Mouse (Mus musculus): ENCODE measurements around the gene Hnrnpd. TPM values are rescaled to one million over a fixed set of nuclear protein-coding genes. Genes with fewer than 3 reads are reported as not detected.

Gene Hnrnpd
- 253 and 281 TPM in 2 replicates for polyA plus RNA-seq (2014; fragmentation: Nextera tagmentation; extraction: Ambion mirVana)

DNA sequence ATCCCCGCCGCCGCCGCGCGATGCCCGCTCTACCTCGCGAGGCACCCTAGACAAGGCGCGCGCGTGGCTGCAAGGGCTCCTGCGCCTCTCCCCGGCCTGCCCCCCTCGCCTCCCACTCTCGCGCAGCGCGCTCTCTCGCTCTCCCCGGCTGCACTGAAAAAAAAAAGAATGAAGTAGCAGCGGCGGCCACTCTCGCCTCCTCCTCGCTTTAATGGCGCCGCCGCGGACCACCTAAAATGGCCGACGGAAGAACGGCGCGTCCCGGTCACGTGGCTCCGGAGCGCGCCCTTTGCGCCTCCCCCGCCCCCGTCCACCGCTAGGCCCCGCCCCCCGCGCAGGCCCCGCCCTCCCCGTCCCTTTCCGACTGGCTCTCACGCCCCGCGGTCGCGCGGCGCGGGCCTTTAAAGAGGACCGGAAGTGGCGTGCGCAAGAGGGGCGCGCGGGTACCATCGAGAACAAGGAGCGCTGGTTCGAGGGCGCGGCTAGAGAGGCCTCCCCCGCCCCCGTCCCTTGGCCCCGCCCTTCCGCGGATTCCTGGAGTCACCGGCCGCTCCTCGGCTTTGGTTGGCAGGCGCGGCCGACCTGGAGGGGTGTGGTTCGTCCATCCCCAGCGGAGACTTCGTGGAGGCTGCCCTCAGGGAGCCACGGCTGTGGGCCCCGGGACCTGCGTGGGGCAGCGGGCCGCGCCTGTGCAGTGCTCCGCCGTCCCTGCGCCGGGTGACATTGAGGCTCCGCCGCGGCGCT is at the start of gene Hnrnpd, which contains the start of gene 4930524J08Rik:
Hnrnpd (minus strand) TSS at position 240 of the 744 bp plus-strand sequence.
4930524J08Rik (plus strand) TSS at position 363 of the 744 bp plus-strand sequence.
- peak within 1 kb of the TSS; percentile 94 for H3K27ac ChIP-seq (ENCODE audit: low read depth, low read length)
- peak; percentile 97 for ATAC-seq (ENCODE audit: low FRiP score)
- DNase-seq (ENCODE audit: low spot score): peak; percentile 99
- no peaks in the 10 kb centered on the region for H3K9me3 ChIP-seq (ENCODE audit: control insufficient read depth, low read length)
- no peaks in the 10 kb centered on the region for H3K4me1 ChIP-seq (replicated peaks; ENCODE audit: control insufficient read depth, insufficient read depth, low read length)
- no peaks in the 10 kb centered on the region for H3K27me3 ChIP-seq (ENCODE audit: control insufficient read depth, insufficient read depth, low read length)
- no peaks in the 10 kb centered on the region for H3K36me3 ChIP-seq (ENCODE audit: control insufficient read depth, insufficient read depth, low read length)
- H3K9ac ChIP-seq (ENCODE audit: low read depth, low read length): peak within 1 kb of the TSS; percentile 99
- peak within 1 kb of the TSS; percentile 74 for H3K4me3 ChIP-seq (ENCODE audit: low read depth, low read length)
- 1% methylated on average over 53 of the region's 97 CpGs for WGBS
- H3K4me2 ChIP-seq (replicated peaks; ENCODE audit: low read depth, low read length): peak within 1 kb of the TSS; percentile 82

DNA sequence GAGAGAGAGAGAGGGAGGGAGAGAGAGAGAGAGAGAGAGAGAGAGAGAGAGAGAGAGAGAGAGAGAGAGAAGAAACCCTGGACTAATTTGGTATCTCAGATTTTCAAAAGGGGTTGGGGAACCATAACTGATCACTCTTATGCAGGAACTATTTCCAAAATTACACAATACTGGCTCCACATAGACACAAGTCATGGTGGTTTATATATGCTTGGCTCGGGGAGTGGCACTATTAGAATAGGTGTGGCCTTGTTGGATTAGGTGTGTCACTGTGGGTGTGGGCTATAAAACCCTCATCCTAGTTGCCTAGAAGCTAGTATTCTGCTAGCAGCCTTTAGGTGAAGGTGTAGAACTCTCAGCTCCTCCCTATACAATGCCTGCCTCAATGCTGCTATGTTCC is 46.1 kb upstream of the Hnrnpd start:
- Histone ChIP-seq H3K4me2 (replicated peaks; ENCODE audit: low read depth, low read length) (no peak overlapping the region), H3K9ac (ENCODE audit: low read depth, low read length) (no peak overlapping the region), H3K9me3 (ENCODE audit: control insufficient read depth, low read length) (no peaks in the 10 kb centered on the region), H3K27me3 (ENCODE audit: control insufficient read depth, insufficient read depth, low read length) (no peaks in the 10 kb centered on the region), H3K4me1 (replicated peaks; ENCODE audit: control insufficient read depth, insufficient read depth, low read length) (no peaks in the 10 kb centered on the region), H3K4me3 (ENCODE audit: low read depth, low read length) (no peak overlapping the region), H3K27ac (ENCODE audit: low read depth, low read length) (no peak overlapping the region), H3K36me3 (ENCODE audit: control insufficient read depth, insufficient read depth, low read length) (no peaks in the 10 kb centered on the region)
- 78% methylated on average over 1 of the region's 1 CpGs for WGBS
- DNase-seq (ENCODE audit: low spot score): no peak
- ATAC-seq (ENCODE audit: low FRiP score): no peak

DNA sequence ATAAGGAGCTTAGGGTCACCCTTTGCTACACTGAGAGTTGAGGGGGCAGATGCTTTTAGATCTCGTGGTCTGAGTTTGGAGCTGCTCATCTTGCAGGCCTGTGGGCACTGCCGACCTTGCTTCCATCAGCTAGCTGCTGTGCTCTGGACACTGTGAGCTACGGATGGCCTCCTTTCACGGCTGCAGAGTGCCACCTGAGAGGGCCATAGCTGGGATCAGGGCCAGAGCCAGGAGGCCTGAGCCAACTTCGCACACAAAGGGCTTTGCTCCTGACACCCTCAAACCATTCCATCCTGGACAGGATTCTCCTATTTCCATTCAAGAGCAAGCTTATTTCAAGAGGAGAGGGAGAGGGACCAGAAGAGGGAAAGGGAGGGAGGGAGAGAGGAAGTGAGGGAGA is 45.7 kb upstream of the Hnrnpd start:
- Histone ChIP-seq H3K4me2 (replicated peaks; ENCODE audit: low read depth, low read length) (no peak overlapping the region), H3K27ac (ENCODE audit: low read depth, low read length) (no peak overlapping the region), H3K9me3 (ENCODE audit: control insufficient read depth, low read length) (no peaks in the 10 kb centered on the region), H3K4me1 (replicated peaks; ENCODE audit: control insufficient read depth, insufficient read depth, low read length) (no peaks in the 10 kb centered on the region), H3K9ac (ENCODE audit: low read depth, low read length) (no peak overlapping the region), H3K36me3 (ENCODE audit: control insufficient read depth, insufficient read depth, low read length) (no peaks in the 10 kb centered on the region), H3K27me3 (ENCODE audit: control insufficient read depth, insufficient read depth, low read length) (no peaks in the 10 kb centered on the region), H3K4me3 (ENCODE audit: low read depth, low read length) (no peak overlapping the region)
- ATAC-seq (ENCODE audit: low FRiP score) (no peak), DNase-seq (ENCODE audit: low spot score) (no peak)
- 80% methylated on average over 5 of the region's 5 CpGs for WGBS

DNA sequence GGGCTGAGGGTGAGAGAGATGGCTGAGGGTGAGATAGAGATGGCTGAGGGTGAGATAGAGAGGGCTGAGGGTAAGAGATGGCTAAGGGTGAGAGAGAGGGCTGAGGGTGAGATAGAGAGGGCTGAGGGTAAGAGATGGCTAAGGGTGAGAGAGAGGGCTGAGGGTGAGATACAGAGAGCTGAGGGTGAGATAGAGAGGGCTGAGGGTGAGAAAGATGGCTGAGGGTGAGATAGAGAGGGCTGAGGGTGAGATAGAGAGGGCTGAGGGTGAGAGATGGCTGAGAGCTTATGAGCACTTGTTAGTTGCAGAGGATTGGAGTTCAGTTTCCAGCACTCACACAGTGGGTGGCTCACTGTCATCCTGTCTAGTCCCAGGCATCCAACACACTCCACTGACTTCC is 41.4 kb upstream of the Hnrnpd start:
- H3K4me2 ChIP-seq (replicated peaks; ENCODE audit: low read depth, low read length): no peak overlapping the region
- H3K9ac ChIP-seq (ENCODE audit: low read depth, low read length): no peak overlapping the region
- no peak for ATAC-seq (ENCODE audit: low FRiP score)
- no peaks in the 10 kb centered on the region for H3K36me3 ChIP-seq (ENCODE audit: control insufficient read depth, insufficient read depth, low read length)
- no peaks in the 10 kb centered on the region for H3K27me3 ChIP-seq (ENCODE audit: control insufficient read depth, insufficient read depth, low read length)
- DNase-seq (ENCODE audit: low spot score): no peak
- no peak overlapping the region for H3K4me3 ChIP-seq (ENCODE audit: low read depth, low read length)
- H3K9me3 ChIP-seq (ENCODE audit: control insufficient read depth, low read length): no peaks in the 10 kb centered on the region
- H3K4me1 ChIP-seq (replicated peaks; ENCODE audit: control insufficient read depth, insufficient read depth, low read length): no peaks in the 10 kb centered on the region
- no peak overlapping the region for H3K27ac ChIP-seq (ENCODE audit: low read depth, low read length)

DNA sequence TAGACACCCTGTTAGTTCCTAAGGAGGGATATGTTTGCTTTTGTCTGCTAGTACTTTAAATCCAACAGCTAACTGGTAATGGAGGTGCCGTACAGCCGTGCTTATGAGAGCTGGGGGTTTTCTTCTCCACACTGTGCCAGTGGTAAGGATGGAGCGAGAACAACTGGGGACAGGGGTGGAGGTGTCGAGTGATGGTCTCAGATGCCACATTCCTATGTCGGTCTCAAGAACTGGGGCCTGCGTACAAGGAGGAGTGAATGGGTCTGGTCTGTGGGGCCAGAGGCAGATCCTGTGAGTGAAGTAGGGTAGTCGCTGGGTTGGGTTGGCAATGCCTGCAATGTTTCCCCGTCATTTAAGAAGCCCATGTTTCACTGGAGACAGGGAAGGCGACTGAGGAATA is 33.9 kb upstream of the Hnrnpd start:
- Histone ChIP-seq H3K27me3 (ENCODE audit: control insufficient read depth, insufficient read depth, low read length) (no peaks in the 10 kb centered on the region), H3K36me3 (ENCODE audit: control insufficient read depth, insufficient read depth, low read length) (no peaks in the 10 kb centered on the region), H3K9ac (ENCODE audit: low read depth, low read length) (no peak overlapping the region), H3K4me2 (replicated peaks; ENCODE audit: low read depth, low read length) (no peak overlapping the region), H3K4me3 (ENCODE audit: low read depth, low read length) (no peak overlapping the region), H3K27ac (ENCODE audit: low read depth, low read length) (no peak overlapping the region), H3K4me1 (replicated peaks; ENCODE audit: control insufficient read depth, insufficient read depth, low read length) (no peaks in the 10 kb centered on the region), H3K9me3 (ENCODE audit: control insufficient read depth, low read length) (no peaks in the 10 kb centered on the region)
- ATAC-seq (ENCODE audit: low FRiP score): no peak
- no peak for DNase-seq (ENCODE audit: low spot score)
- 86% methylated on average over 9 of the region's 9 CpGs for WGBS

DNA sequence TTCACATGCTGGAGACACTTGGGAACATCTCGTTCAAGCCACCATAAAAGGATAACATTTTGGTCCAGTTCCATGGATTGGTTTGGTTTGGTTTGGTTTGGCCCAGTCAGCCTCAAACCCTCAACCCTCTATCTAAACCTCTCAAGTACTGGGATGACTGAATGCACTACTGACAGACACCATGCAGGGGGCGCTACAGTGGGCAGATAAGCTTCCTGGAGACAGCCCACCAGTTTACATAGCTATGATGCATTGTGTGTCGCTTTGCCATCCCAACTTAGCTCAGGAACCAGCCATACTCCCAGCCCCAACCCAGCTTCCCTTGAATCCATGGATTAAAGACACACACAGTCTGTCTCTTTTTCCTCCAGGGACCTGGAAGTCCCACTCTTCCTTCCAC is 29.7 kb upstream of the Hnrnpd start:
- WGBS: 55% methylated on average over 3 of the region's 3 CpGs
- no peak for DNase-seq (ENCODE audit: low spot score)
- Histone ChIP-seq H3K9me3 (ENCODE audit: control insufficient read depth, low read length) (no peaks in the 10 kb centered on the region), H3K36me3 (ENCODE audit: control insufficient read depth, insufficient read depth, low read length) (no peaks in the 10 kb centered on the region), H3K4me1 (replicated peaks; ENCODE audit: control insufficient read depth, insufficient read depth, low read length) (no peaks in the 10 kb centered on the region), H3K4me2 (replicated peaks; ENCODE audit: low read depth, low read length) (no peak overlapping the region), H3K27ac (ENCODE audit: low read depth, low read length) (no peak overlapping the region), H3K27me3 (ENCODE audit: control insufficient read depth, insufficient read depth, low read length) (no peaks in the 10 kb centered on the region), H3K9ac (ENCODE audit: low read depth, low read length) (no peak overlapping the region), H3K4me3 (ENCODE audit: low read depth, low read length) (no peak overlapping the region)
- ATAC-seq (ENCODE audit: low FRiP score): no peak

DNA sequence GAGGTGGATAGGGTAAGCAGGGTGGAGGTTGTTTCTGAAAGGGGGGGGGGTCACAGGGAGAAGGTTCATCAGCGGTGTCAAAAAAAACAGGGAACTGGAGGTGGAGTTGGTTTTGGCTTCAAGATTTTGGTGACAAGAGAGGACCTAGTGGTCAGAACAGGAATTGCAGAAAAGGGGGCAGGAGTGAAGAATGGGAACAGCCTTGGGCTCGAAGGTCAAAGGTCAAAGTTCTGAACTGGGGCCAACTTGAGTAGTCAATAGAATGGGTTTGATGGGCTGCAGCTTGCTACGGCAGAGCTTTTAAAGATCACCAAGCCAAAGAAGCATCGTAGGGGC is 28.3 kb upstream of the Hnrnpd start:
- Histone ChIP-seq H3K9ac (ENCODE audit: low read depth, low read length) (no peak overlapping the region), H3K4me2 (replicated peaks; ENCODE audit: low read depth, low read length) (no peak overlapping the region), H3K36me3 (ENCODE audit: control insufficient read depth, insufficient read depth, low read length) (no peaks in the 10 kb centered on the region), H3K27ac (ENCODE audit: low read depth, low read length) (no peak overlapping the region), H3K9me3 (ENCODE audit: control insufficient read depth, low read length) (no peaks in the 10 kb centered on the region), H3K27me3 (ENCODE audit: control insufficient read depth, insufficient read depth, low read length) (no peaks in the 10 kb centered on the region), H3K4me3 (ENCODE audit: low read depth, low read length) (no peak overlapping the region), H3K4me1 (replicated peaks; ENCODE audit: control insufficient read depth, insufficient read depth, low read length) (no peaks in the 10 kb centered on the region)
- ATAC-seq (ENCODE audit: low FRiP score) (no peak), DNase-seq (ENCODE audit: low spot score) (no peak)
- 77% methylated on average over 4 of the region's 4 CpGs for WGBS

DNA sequence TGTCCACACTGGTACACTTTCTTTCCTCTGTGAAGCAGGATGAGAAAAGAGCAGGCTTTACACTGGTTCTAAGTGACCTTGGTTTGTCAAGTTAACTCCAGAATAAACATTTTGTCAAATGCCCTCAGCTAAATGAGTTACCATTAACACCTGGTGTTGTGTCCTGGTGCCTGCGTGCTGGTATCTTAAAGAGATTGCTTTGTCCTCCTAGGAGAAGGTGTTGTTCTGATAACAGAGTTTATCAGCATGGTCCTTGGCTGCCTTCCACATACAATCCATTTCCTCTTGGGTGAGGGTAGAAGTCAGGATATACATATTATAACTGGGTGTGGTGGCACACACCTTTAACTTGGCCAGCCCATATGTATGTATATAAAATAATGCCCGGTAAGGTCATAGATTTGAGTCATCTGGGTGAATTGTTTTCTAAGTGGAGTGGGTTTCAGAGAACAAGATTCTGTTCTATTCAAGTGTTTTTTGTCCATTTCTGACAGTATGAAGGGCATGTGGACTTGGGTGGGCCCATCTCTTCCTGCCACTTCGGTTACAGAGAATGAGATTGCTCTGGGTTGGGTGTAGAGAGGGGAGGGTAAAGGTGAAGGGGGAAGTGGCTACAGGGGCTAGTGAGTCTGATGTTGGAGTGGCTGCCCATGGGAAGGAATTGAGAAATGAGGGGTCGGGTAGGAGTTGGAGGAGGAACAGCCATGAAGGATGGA is 27.7 kb upstream of the Hnrnpd start:
- no peaks in the 10 kb centered on the region for H3K4me1 ChIP-seq (replicated peaks; ENCODE audit: control insufficient read depth, insufficient read depth, low read length)
- no peak overlapping the region for H3K4me2 ChIP-seq (replicated peaks; ENCODE audit: low read depth, low read length)
- no peaks in the 10 kb centered on the region for H3K36me3 ChIP-seq (ENCODE audit: control insufficient read depth, insufficient read depth, low read length)
- H3K9me3 ChIP-seq (ENCODE audit: control insufficient read depth, low read length): no peaks in the 10 kb centered on the region
- no peak for ATAC-seq (ENCODE audit: low FRiP score)
- H3K27ac ChIP-seq (ENCODE audit: low read depth, low read length): no peak overlapping the region
- DNase-seq (ENCODE audit: low spot score): no peak
- H3K27me3 ChIP-seq (ENCODE audit: control insufficient read depth, insufficient read depth, low read length): no peaks in the 10 kb centered on the region
- 90% methylated on average over 4 of the region's 4 CpGs for WGBS
- H3K9ac ChIP-seq (ENCODE audit: low read depth, low read length): no peak overlapping the region
- no peak overlapping the region for H3K4me3 ChIP-seq (ENCODE audit: low read depth, low read length)

DNA sequence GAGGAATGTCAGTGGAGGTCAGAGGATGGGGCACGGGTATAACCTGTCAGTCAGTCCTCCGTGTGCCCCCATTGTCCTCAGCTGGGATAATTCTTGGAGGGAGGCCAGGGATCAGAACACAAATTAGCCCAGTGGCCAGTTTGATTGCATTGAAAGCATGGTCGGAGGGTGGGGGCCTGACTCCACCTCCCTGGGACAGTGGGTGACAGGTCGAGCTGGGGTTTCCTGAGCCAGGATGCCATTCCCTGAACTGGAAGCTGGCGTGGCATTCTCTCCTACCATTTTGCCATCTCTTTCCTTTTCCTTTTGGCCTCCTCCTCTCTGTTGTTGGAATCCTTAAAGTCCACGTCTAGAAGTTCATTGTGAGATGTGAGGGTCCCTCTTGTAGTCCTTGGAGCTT is 27.2 kb upstream of the Hnrnpd start:
- no peaks in the 10 kb centered on the region for H3K9me3 ChIP-seq (ENCODE audit: control insufficient read depth, low read length)
- H3K4me1 ChIP-seq (replicated peaks; ENCODE audit: control insufficient read depth, insufficient read depth, low read length): no peaks in the 10 kb centered on the region
- no peak overlapping the region for H3K4me2 ChIP-seq (replicated peaks; ENCODE audit: low read depth, low read length)
- no peak overlapping the region for H3K27ac ChIP-seq (ENCODE audit: low read depth, low read length)
- WGBS: 75% methylated on average over 6 of the region's 6 CpGs
- no peak overlapping the region for H3K4me3 ChIP-seq (ENCODE audit: low read depth, low read length)
- no peak overlapping the region for H3K9ac ChIP-seq (ENCODE audit: low read depth, low read length)
- H3K27me3 ChIP-seq (ENCODE audit: control insufficient read depth, insufficient read depth, low read length): no peaks in the 10 kb centered on the region
- no peaks in the 10 kb centered on the region for H3K36me3 ChIP-seq (ENCODE audit: control insufficient read depth, insufficient read depth, low read length)
- no peak for ATAC-seq (ENCODE audit: low FRiP score)
- no peak for DNase-seq (ENCODE audit: low spot score)

All from hindbrain, embryonic 11.5 days (tissue).